Mouse (Mus musculus): ENCODE results near the gene Eme2. TPM values are rescaled to one million over a fixed set of nuclear protein-coding genes. Genes with fewer than 3 reads are reported as not detected.

Gene Eme2
- polyA plus RNA-seq, 1 experiment: 4.0 TPM

- no peak overlapping the region for H3K27ac ChIP-seq (ENCODE audit: insufficient read depth, low read length)
- no peak overlapping the region for H3K9ac ChIP-seq (ENCODE audit: low read depth, poor library complexity, severe bottlenecking)
- TF ChIP-seq CTCF (IDR thresholded peaks at IDR 0.05; ENCODE audit: low read depth, low read length) (no peak), EP300 (IDR thresholded peaks at IDR 0.05; ENCODE audit: insufficient read depth, low read depth, low read length) (no peak), POLR2A (IDR thresholded peaks at IDR 0.05; ENCODE audit: insufficient read depth, low read length) (no peak)
- no peaks in the 10 kb centered on the region for H3K4me1 ChIP-seq (ENCODE audit: control insufficient read depth, insufficient read depth, low read length)
- H3K36me3 ChIP-seq (ENCODE audit: control insufficient read depth, insufficient read depth, low read length, poor library complexity, severe bottlenecking): no peaks in the 10 kb centered on the region
- no peak overlapping the region for H3K4me3 ChIP-seq (ENCODE audit: low read depth, low read length)
- H3K27me3 ChIP-seq (ENCODE audit: control insufficient read depth, insufficient read depth, low read length, poor library complexity, severe bottlenecking): no peaks in the 10 kb centered on the region
- no peaks in the 10 kb centered on the region for H3K9me3 ChIP-seq (replicated peaks; ENCODE audit: control insufficient read depth, insufficient read depth, low read length, poor library complexity, severe bottlenecking)
Observed at GRCm38 (mm10) chr17:24861785-24862184, 33.1 kb downstream of the Eme2 start.

GRCm38 (mm10) chr17:24860076-24860475, 34.8 kb downstream of the Eme2 start:
- Histone ChIP-seq H3K9ac (ENCODE audit: low read depth, poor library complexity, severe bottlenecking) (no peak overlapping the region), H3K4me1 (ENCODE audit: control insufficient read depth, insufficient read depth, low read length) (peaks cover 1% of the 10 kb centered on the region)
- TF ChIP-seq EP300 (IDR thresholded peaks at IDR 0.05; ENCODE audit: insufficient read depth, low read depth, low read length): no peak
- no peak for TF ChIP-seq POLR2A (IDR thresholded peaks at IDR 0.05; ENCODE audit: insufficient read depth, low read length)

GRCm38 (mm10) chr17:24858967-24859366, 35.9 kb downstream of the Eme2 start:
- no peak overlapping the region for H3K27ac ChIP-seq (ENCODE audit: insufficient read depth, low read length)
- H3K9ac ChIP-seq (ENCODE audit: low read depth, poor library complexity, severe bottlenecking): no peak overlapping the region
- no peak overlapping the region for H3K4me3 ChIP-seq (ENCODE audit: low read depth, low read length)
- peaks cover 1% of the 10 kb centered on the region for H3K4me1 ChIP-seq (ENCODE audit: control insufficient read depth, insufficient read depth, low read length)
- TF ChIP-seq POLR2A (IDR thresholded peaks at IDR 0.05; ENCODE audit: insufficient read depth, low read length): no peak
- TF ChIP-seq EP300 (IDR thresholded peaks at IDR 0.05; ENCODE audit: insufficient read depth, low read depth, low read length): no peak
- TF ChIP-seq CTCF (IDR thresholded peaks at IDR 0.05; ENCODE audit: low read depth, low read length): no peak
- H3K27me3 ChIP-seq (ENCODE audit: control insufficient read depth, insufficient read depth, low read length, poor library complexity, severe bottlenecking): no peaks in the 10 kb centered on the region
- no peaks in the 10 kb centered on the region for H3K36me3 ChIP-seq (ENCODE audit: control insufficient read depth, insufficient read depth, low read length, poor library complexity, severe bottlenecking)
- no peaks in the 10 kb centered on the region for H3K9me3 ChIP-seq (replicated peaks; ENCODE audit: control insufficient read depth, insufficient read depth, low read length, poor library complexity, severe bottlenecking)

More at GRCm38 (mm10) chr17:24860076-24860475, 34.8 kb downstream of the Eme2 start:
- H3K9me3 ChIP-seq (replicated peaks; ENCODE audit: control insufficient read depth, insufficient read depth, low read length, poor library complexity, severe bottlenecking): no peaks in the 10 kb centered on the region
- no peak overlapping the region for H3K27ac ChIP-seq (ENCODE audit: insufficient read depth, low read length)
- no peak overlapping the region for H3K4me3 ChIP-seq (ENCODE audit: low read depth, low read length)
- H3K36me3 ChIP-seq (ENCODE audit: control insufficient read depth, insufficient read depth, low read length, poor library complexity, severe bottlenecking): no peaks in the 10 kb centered on the region
- no peaks in the 10 kb centered on the region for H3K27me3 ChIP-seq (ENCODE audit: control insufficient read depth, insufficient read depth, low read length, poor library complexity, severe bottlenecking)

- Histone ChIP-seq H3K27me3 (ENCODE audit: control insufficient read depth, insufficient read depth, low read length, poor library complexity, severe bottlenecking) (no peaks in the 10 kb centered on the region), H3K36me3 (ENCODE audit: control insufficient read depth, insufficient read depth, low read length, poor library complexity, severe bottlenecking) (no peaks in the 10 kb centered on the region), H3K27ac (ENCODE audit: insufficient read depth, low read length) (no peak overlapping the region), H3K4me1 (ENCODE audit: control insufficient read depth, insufficient read depth, low read length) (peaks cover 1% of the 10 kb centered on the region), H3K4me3 (ENCODE audit: low read depth, low read length) (no peak overlapping the region), H3K9ac (ENCODE audit: low read depth, poor library complexity, severe bottlenecking) (no peak overlapping the region), H3K9me3 (replicated peaks; ENCODE audit: control insufficient read depth, insufficient read depth, low read length, poor library complexity, severe bottlenecking) (no peaks in the 10 kb centered on the region)
- TF ChIP-seq POLR2A (IDR thresholded peaks at IDR 0.05; ENCODE audit: insufficient read depth, low read length): no peak
- TF ChIP-seq EP300 (IDR thresholded peaks at IDR 0.05; ENCODE audit: insufficient read depth, low read depth, low read length): no peak
- TF ChIP-seq CTCF (IDR thresholded peaks at IDR 0.05; ENCODE audit: low read depth, low read length): no peak
Observed at GRCm38 (mm10) chr17:24857831-24858470, 36.9 kb downstream of the Eme2 start.

- Histone ChIP-seq H3K27me3 (ENCODE audit: control insufficient read depth, insufficient read depth, low read length, poor library complexity, severe bottlenecking) (no peaks in the 10 kb centered on the region), H3K9ac (ENCODE audit: low read depth, poor library complexity, severe bottlenecking) (no peak overlapping the region), H3K36me3 (ENCODE audit: control insufficient read depth, insufficient read depth, low read length, poor library complexity, severe bottlenecking) (no peaks in the 10 kb centered on the region), H3K27ac (ENCODE audit: insufficient read depth, low read length) (no peak overlapping the region), H3K4me1 (ENCODE audit: control insufficient read depth, insufficient read depth, low read length) (peaks cover 1% of the 10 kb centered on the region), H3K9me3 (replicated peaks; ENCODE audit: control insufficient read depth, insufficient read depth, low read length, poor library complexity, severe bottlenecking) (no peaks in the 10 kb centered on the region), H3K4me3 (ENCODE audit: low read depth, low read length) (no peak overlapping the region)
- no peak for TF ChIP-seq EP300 (IDR thresholded peaks at IDR 0.05; ENCODE audit: insufficient read depth, low read depth, low read length)
- TF ChIP-seq POLR2A (IDR thresholded peaks at IDR 0.05; ENCODE audit: insufficient read depth, low read length): no peak
- no peak for TF ChIP-seq CTCF (IDR thresholded peaks at IDR 0.05; ENCODE audit: low read depth, low read length)
Observed at GRCm38 (mm10) chr17:24856589-24856988, 38.3 kb downstream of the Eme2 start.

GRCm38 (mm10) chr17:24855838-24856464, 38.9 kb downstream of the Eme2 start:
- Histone ChIP-seq H3K4me1 (ENCODE audit: control insufficient read depth, insufficient read depth, low read length) (peaks cover 1% of the 10 kb centered on the region), H3K9me3 (replicated peaks; ENCODE audit: control insufficient read depth, insufficient read depth, low read length, poor library complexity, severe bottlenecking) (no peaks in the 10 kb centered on the region), H3K36me3 (ENCODE audit: control insufficient read depth, insufficient read depth, low read length, poor library complexity, severe bottlenecking) (no peaks in the 10 kb centered on the region), H3K9ac (ENCODE audit: low read depth, poor library complexity, severe bottlenecking) (no peak overlapping the region), H3K4me3 (ENCODE audit: low read depth, low read length) (no peak overlapping the region), H3K27ac (ENCODE audit: insufficient read depth, low read length) (no peak overlapping the region), H3K27me3 (ENCODE audit: control insufficient read depth, insufficient read depth, low read length, poor library complexity, severe bottlenecking) (no peaks in the 10 kb centered on the region)
- no peak for TF ChIP-seq POLR2A (IDR thresholded peaks at IDR 0.05; ENCODE audit: insufficient read depth, low read length)
- TF ChIP-seq CTCF (IDR thresholded peaks at IDR 0.05; ENCODE audit: low read depth, low read length): no peak
- TF ChIP-seq EP300 (IDR thresholded peaks at IDR 0.05; ENCODE audit: insufficient read depth, low read depth, low read length): no peak
